Mouse (Mus musculus) hindbrain, embryonic 13.5 days (tissue): ENCODE data around the gene Itprid1. TPM values are rescaled to one million over a fixed set of nuclear protein-coding genes. Genes with fewer than 3 reads are reported as not detected.

Experiments
- ATAC-seq: fragments of 200-750 bp; cut with Nextera tagmentation; 2 replicates; pipeline ENCODE4 v1.8.0; 2017; ENCODE audit warnings: moderate TSS enrichment; ENCODE audit not compliant: low FRiP score
- H3K27ac ChIP-seq: fragments of 300-500 bp; sonication (generic); 2 replicates; pipeline ENCODE4 v1.5.1; 2015; ENCODE audit warnings: inconsistent platforms, mild to moderate bottlenecking, moderate library complexity
- H3K27me3 ChIP-seq: fragments of 300-500 bp; sonication (generic); 2 replicates; pipeline ENCODE4 v1.6.1; 2015; ENCODE audit warnings: mild to moderate bottlenecking, inconsistent platforms
- H3K36me3 ChIP-seq: fragments of 300-500 bp; sonication (generic); 2 replicates; pipeline ENCODE4 v1.6.1; 2015; ENCODE audit warnings: mild to moderate bottlenecking, inconsistent platforms
- H3K4me1 ChIP-seq: fragments of 300-500 bp; sonication (generic); replicated peaks from 2 replicates; pipeline ENCODE4 v1.6.1; 2015; ENCODE audit warnings: inconsistent platforms
- H3K4me2 ChIP-seq: fragments of 300-500 bp; sonication (generic); 2 replicates; pipeline ENCODE4 v1.6.1; 2015; ENCODE audit warnings: inconsistent platforms, mild to moderate bottlenecking, moderate library complexity
- H3K4me3 ChIP-seq: fragments of 300-500 bp; sonication (generic); 2 replicates; pipeline ENCODE4 v1.5.1; 2015; ENCODE audit warnings: mild to moderate bottlenecking, inconsistent platforms
- H3K9ac ChIP-seq: fragments of 300-500 bp; sonication (generic); 2 replicates; pipeline ENCODE4 v1.6.1; 2015; ENCODE audit warnings: mild to moderate bottlenecking, inconsistent platforms
- H3K9me3 ChIP-seq: fragments of 300-500 bp; sonication (generic); 2 replicates; pipeline ENCODE4 v1.6.1; 2016; ENCODE audit warnings: inconsistent platforms
- WGBS: fragments of 180-500 bp; shearing (Covaris S2); methylation state at CpG from one replicate; pipeline ENCODE4 v1.1.7; 2015; 5-methylcytosine and 5-hydroxymethylcytosine counted together
- polyA plus RNA-seq: library from polyadenylated mRNA; unstranded; fragments of >200 nt; fragmentation: Nextera tagmentation; extraction: Ambion mirVana; gene quantifications from 2 replicates; pipeline ENCODE4 v1.2.1, GENCODE M21; 2015

The Itprid1 gene
- 0.05 TPM in 1 of 2 replicates, not detected in the other for polyA plus RNA-seq

DNA sequence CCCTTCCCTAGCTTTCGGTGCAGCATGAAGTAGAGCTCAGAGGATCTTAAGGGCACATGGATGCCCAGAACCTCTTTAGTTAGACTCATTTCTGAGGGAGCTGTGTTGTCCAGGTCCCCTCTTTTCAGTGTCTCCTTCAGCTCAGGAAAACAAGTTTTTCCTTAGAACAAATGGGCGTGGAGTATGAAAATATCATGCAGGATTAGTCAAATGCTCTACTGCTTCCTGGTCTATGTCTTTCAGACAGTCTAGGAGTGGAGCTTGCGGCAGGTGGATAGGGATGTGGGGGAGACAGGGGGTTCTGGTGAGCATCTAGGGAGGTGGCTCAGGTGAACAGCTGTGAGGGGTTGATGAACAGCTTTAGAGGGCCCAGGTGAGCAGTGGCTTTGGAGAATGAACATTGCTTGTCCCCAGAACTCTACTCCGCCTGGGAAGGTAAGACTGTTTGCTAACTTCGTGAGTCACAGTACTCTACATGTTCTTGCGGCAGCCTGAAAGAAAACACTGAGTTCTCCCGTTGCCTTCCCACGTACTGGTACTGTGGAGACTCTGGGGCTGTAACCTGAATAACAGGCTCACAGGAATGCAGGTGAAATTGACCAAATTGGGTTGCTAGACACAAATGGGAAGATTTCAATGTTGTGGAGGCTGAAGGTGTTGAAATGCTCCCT lies at the start of gene Itprid1:
Gene Itprid1, plus strand, starts transcription at position 246 of the 671 bp plus-strand sequence.
- no peak within 1 kb of the TSS for H3K4me3 ChIP-seq
- H3K9me3 ChIP-seq = no peaks in the 10 kb centered on the region
- H3K9ac ChIP-seq = no peak within 1 kb of the TSS
- H3K27me3 ChIP-seq = no peaks in the 10 kb centered on the region
- ATAC-seq = no peak
- H3K4me2 ChIP-seq = no peak within 1 kb of the TSS
- peaks cover 3% of the 10 kb centered on the region; the same call in 1 of the 2 replicates for H3K4me1 ChIP-seq
- 88% methylated on average over 8 of the region's 8 CpGs for WGBS
- no peaks in the 10 kb centered on the region for H3K36me3 ChIP-seq
- H3K27ac ChIP-seq = no peak within 1 kb of the TSS

- Histone ChIP-seq H3K4me2 (no peak overlapping the region), H3K27me3 (no peaks in the 10 kb centered on the region), H3K4me1 (peaks cover 20% of the 10 kb centered on the region), H3K27ac (no peak overlapping the region), H3K9ac (no peak overlapping the region), H3K9me3 (no peaks in the 10 kb centered on the region), H3K36me3 (no peaks in the 10 kb centered on the region), H3K4me3 (no peak overlapping the region)
- ATAC-seq = no peak
- 92% methylated on average over 1 of the region's 1 CpGs for WGBS
Measured at GRCm38 (mm10) chr6:55789557-55789956, 47.1 kb upstream of the Itprid1 start.

DNA sequence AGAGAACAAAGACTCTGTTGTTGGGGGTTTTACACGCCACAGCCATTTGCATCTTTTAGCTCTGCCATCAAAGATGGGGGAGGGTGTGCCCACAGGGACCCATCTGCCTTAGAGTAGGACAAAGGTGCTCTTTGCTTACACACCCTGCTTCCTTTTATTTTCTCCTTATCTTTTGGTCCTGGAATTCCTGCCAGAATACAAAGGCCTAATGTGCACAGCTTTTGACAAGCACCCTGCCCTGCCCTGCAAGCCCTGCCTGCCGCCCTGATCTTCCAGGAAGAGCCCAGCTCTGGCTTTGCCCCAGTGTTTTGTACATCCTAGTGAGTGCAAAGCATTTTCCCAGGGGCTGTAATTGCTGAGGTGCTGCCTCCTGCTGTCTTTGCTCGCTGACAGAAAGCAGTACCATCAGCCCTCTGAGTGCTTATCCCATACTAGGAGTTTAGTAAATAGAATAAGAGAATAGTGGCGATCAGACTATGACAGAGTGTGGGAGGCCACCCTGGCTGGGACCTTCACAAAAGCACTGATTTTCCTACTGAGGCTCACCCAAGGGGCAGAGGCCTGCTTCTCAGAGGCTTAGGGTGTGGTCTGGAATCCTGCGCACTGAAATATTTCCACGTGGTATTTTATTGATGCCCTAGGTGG lies 44.7 kb upstream of the Itprid1 start:
- Histone ChIP-seq H3K36me3 (no peaks in the 10 kb centered on the region), H3K4me1 (peaks cover 20% of the 10 kb centered on the region), H3K4me2 (0 out of 2 replicates have a peak overlapping the region, but pooled peaks have one; percentile 1), H3K27ac (peak overlapping the region; percentile 91), H3K9ac (0 out of 2 replicates have a peak overlapping the region, but pooled peaks have one; percentile 29), H3K4me3 (no peak overlapping the region), H3K9me3 (no peaks in the 10 kb centered on the region), H3K27me3 (no peaks in the 10 kb centered on the region)
- ATAC-seq = peak; percentile 84
- WGBS = 6% methylated on average over 6 of the region's 6 CpGs

- H3K9ac ChIP-seq = no peak overlapping the region
Measured at GRCm38 (mm10) chr6:55792536-55792935, 44.2 kb upstream of the Itprid1 start.

DNA sequence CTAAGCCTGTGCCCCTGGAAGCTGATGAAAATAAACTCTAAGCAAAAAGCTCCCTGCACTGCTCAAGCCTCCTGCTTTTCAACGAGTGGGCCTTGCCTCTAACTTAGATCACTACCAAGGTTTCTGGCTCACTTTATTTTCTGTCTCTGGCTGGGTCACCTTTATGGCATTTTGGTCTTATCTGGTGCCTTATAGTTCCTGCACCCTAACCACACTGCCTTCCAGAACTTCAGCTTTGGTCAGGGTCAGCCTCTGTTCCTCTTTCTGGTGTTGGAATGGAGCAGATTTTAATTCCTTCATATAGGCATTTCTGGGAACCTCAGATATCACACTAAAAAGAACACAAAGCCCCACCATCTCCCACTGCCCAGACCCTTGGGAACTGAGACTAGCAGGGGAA lies 34.0 kb upstream of the Itprid1 start:
- Histone ChIP-seq H3K27ac (no peak overlapping the region), H3K9me3 (no peaks in the 10 kb centered on the region), H3K9ac (no peak overlapping the region), H3K4me2 (no peak overlapping the region), H3K36me3 (no peaks in the 10 kb centered on the region), H3K4me1 (peaks cover 23% of the 10 kb centered on the region), H3K4me3 (no peak overlapping the region), H3K27me3 (0 out of 2 replicates have a peak, but pooled peaks cover 5% of the 10 kb centered on the region)
- ATAC-seq = no peak
- 77% methylated on average over 1 of the region's 1 CpGs for WGBS

More at GRCm38 (mm10) chr6:55792536-55792935, 44.2 kb upstream of the Itprid1 start:
- Histone ChIP-seq H3K4me2 (0 out of 2 replicates have a peak overlapping the region, but pooled peaks have one; percentile 1), H3K4me1 (peaks cover 20% of the 10 kb centered on the region), H3K9me3 (no peaks in the 10 kb centered on the region), H3K27me3 (no peaks in the 10 kb centered on the region), H3K36me3 (no peaks in the 10 kb centered on the region), H3K4me3 (no peak overlapping the region), H3K27ac (peak overlapping the region; percentile 91)
- 35% methylated on average over 8 of the region's 8 CpGs for WGBS
- peak; percentile 60 for ATAC-seq

GRCm38 (mm10) chr6:55803357-55803756 lies 33.3 kb upstream of the Itprid1 start:
- WGBS = 83% methylated on average over 7 of the region's 7 CpGs
- Histone ChIP-seq H3K4me3 (no peak overlapping the region), H3K36me3 (no peaks in the 10 kb centered on the region), H3K4me1 (peaks cover 23% of the 10 kb centered on the region), H3K4me2 (no peak overlapping the region), H3K27me3 (peaks cover 11% of the 10 kb centered on the region; the same call in 1 of the 2 replicates), H3K9me3 (no peaks in the 10 kb centered on the region), H3K27ac (no peak overlapping the region; the same call in 1 of the 2 replicates), H3K9ac (no peak overlapping the region)
- ATAC-seq = no peak

- peaks cover 23% of the 10 kb centered on the region for H3K4me1 ChIP-seq
- peak; percentile 49; the same call in 1 of the 2 replicates for ATAC-seq
- WGBS = 23% methylated on average over 12 of the region's 12 CpGs
- H3K4me3 ChIP-seq = no peak overlapping the region
- no peak overlapping the region for H3K4me2 ChIP-seq
- no peaks in the 10 kb centered on the region for H3K9me3 ChIP-seq
- no peaks in the 10 kb centered on the region for H3K36me3 ChIP-seq
- H3K9ac ChIP-seq = no peak overlapping the region
- H3K27me3 ChIP-seq = peaks cover 16% of the 10 kb centered on the region; the same call in 1 of the 2 replicates
- H3K27ac ChIP-seq = peak overlapping the region; percentile 35; the same call in 1 of the 2 replicates
Measured at GRCm38 (mm10) chr6:55803991-55804680, 32.6 kb upstream of the Itprid1 start.

DNA sequence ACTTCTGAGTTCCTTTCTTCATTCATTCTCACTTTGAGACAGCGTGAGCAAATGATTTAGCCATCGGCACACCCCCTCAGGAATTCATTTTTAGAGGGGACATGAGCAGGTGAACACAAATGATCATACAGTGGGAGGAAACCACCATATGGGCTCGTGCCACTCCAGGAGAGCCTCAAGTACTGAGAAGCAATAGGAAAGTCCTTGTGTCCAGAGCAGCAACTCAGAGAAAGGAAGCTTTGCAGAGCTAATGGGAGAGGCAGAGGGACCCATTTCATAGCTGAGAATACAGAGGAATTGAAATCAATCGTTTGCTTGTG lies 32.1 kb upstream of the Itprid1 start:
- no peak for ATAC-seq
- no peaks in the 10 kb centered on the region for H3K9me3 ChIP-seq
- no peak overlapping the region for H3K4me2 ChIP-seq
- peaks cover 21% of the 10 kb centered on the region; the same call in 1 of the 2 replicates for H3K27me3 ChIP-seq
- no peaks in the 10 kb centered on the region for H3K36me3 ChIP-seq
- WGBS = 79% methylated on average over 4 of the region's 4 CpGs
- H3K9ac ChIP-seq = no peak overlapping the region
- no peak overlapping the region for H3K27ac ChIP-seq
- H3K4me1 ChIP-seq = peaks cover 23% of the 10 kb centered on the region
- H3K4me3 ChIP-seq = no peak overlapping the region

DNA sequence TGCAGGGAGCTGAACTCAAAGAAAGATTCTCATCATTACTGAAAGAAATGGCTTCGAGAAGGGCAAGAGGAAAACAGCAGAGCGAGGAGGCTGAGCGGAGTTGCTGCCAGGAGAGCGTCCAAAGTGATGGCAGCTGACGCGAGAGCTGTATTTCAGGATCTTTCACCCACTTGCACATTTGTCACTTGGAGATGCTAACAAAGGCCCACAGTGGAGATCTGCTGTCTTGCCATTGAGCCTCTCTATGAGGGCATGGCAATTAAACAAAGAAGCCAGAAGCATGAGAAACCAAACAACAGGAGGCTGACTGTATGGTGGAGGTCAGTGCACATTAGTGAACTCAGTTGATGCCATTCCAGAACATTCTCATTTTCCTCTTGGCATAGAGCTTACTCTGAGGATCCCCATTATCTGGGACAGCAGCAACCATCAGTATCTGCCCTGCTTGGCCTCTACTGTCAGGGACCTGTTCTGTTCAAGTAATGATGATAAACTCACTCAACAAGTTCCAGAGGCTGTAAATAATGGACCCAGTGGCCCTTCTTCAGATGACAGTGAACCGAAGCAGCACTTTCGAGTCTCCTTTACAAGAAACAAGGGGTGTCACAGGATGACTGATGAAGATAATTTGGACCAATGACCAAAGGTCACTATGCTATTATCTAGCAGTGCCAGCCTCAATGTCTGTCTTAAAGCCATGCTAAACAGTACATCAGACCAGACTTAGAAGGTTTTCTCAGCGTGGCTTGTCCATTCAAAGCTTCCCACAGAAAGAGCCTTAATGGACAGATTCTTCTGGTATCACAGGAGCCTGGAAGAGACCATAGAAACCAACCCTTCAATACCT lies 31.2 kb upstream of the Itprid1 start:
- no peak overlapping the region for H3K27ac ChIP-seq
- peak; percentile 84 for ATAC-seq
- H3K9me3 ChIP-seq = no peaks in the 10 kb centered on the region
- no peak overlapping the region for H3K4me2 ChIP-seq
- H3K4me3 ChIP-seq = no peak overlapping the region
- peaks cover 23% of the 10 kb centered on the region; the same call in 1 of the 2 replicates for H3K27me3 ChIP-seq
- WGBS = 33% methylated on average over 9 of the region's 9 CpGs
- H3K9ac ChIP-seq = no peak overlapping the region
- H3K4me1 ChIP-seq = peaks cover 23% of the 10 kb centered on the region
- H3K36me3 ChIP-seq = no peaks in the 10 kb centered on the region

DNA sequence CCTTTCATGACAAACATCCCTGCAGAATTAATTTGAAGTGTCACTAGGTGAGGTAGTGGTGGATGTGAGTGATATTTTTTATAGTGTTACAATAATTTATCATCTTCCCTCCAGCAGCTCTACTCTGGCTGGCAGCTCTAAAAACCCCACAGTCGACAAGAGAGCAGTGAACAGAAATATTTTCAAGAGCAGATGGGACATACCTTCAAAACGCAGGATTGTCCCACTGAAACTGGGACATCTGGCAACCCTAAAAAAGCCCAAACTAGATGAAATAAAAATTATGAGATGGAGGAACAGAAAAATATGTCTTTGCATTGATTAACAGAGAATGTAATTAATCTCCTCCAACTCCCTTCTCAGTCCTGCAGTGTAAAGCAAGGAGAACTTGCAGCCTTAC lies 30.2 kb upstream of the Itprid1 start:
- 62% methylated on average over 2 of the region's 2 CpGs for WGBS
- Histone ChIP-seq H3K9me3 (no peaks in the 10 kb centered on the region), H3K9ac (no peak overlapping the region), H3K4me1 (peaks cover 23% of the 10 kb centered on the region), H3K27ac (no peak overlapping the region), H3K4me3 (no peak overlapping the region), H3K27me3 (peaks cover 29% of the 10 kb centered on the region; the same call in 1 of the 2 replicates), H3K4me2 (no peak overlapping the region), H3K36me3 (no peaks in the 10 kb centered on the region)
- ATAC-seq = no peak

GRCm38 (mm10) chr6:55808692-55809091 lies 28.0 kb upstream of the Itprid1 start:
- Histone ChIP-seq H3K36me3 (no peaks in the 10 kb centered on the region), H3K9ac (no peak overlapping the region), H3K27ac (no peak overlapping the region), H3K27me3 (peaks cover 29% of the 10 kb centered on the region; the same call in 1 of the 2 replicates), H3K9me3 (no peaks in the 10 kb centered on the region), H3K4me3 (no peak overlapping the region), H3K4me1 (peaks cover 18% of the 10 kb centered on the region), H3K4me2 (no peak overlapping the region)
- WGBS = 79% methylated on average over 3 of the region's 3 CpGs
- no peak for ATAC-seq
